Mouse (Mus musculus) cerebellum, adult 2 months (tissue): ENCODE data around the gene Cfap97d2.

Experiments
- CTCF ChIP-seq: fragments of 200-500 bp; IDR thresholded peaks from 2 replicates; pipeline ENCODE4 v1.5.1; 2011; ENCODE audit warnings: low read depth, mild to moderate bottlenecking, control low read depth, low read length, moderate library complexity, borderline replicate concordance; ENCODE audit not compliant: insufficient read depth
- POLR2A ChIP-seq: fragments of 200-500 bp; IDR thresholded peaks from 2 replicates; pipeline ENCODE4 v1.6.1; 2011; ENCODE audit warnings: low read length, control low read depth, borderline replicate concordance; ENCODE audit not compliant: insufficient read depth

GRCm38 (mm10) chr8:13678182-13678581 lies 27.5 kb upstream of the Cfap97d2 start:
- TF ChIP-seq CTCF (no peak), POLR2A (no peak)
